Mouse (Mus musculus) forebrain, postnatal 0 days (tissue): ENCODE results near the gene Cox20. TPM values are rescaled to one million over a fixed set of nuclear protein-coding genes. Genes with fewer than 3 reads are reported as not detected.

Experiments used
- ATAC-seq: fragments of 200-750 bp; cut with Nextera tagmentation; 2 replicates; pipeline ENCODE4 v1.8.0; 2017; ENCODE audit warnings: mild to moderate bottlenecking, moderate library complexity
- DNase-seq: peaks from one replicate; pipeline ENCODE4 v3.0.0-alpha.2; 2015
- H3K27ac ChIP-seq: fragments of 300-500 bp; sonication (generic); 2 replicates; pipeline ENCODE4 v1.5.1; 2014; ENCODE audit warnings: low read depth, mild to moderate bottlenecking, antibody characterized with exemption, low read length, moderate library complexity, mixed read lengths
- H3K27me3 ChIP-seq: fragments of 300-500 bp; sonication (generic); 2 replicates; pipeline ENCODE4 v1.6.1; 2014; ENCODE audit warnings: mild to moderate bottlenecking, low read length, mixed read lengths; ENCODE audit not compliant: insufficient read depth
- H3K36me3 ChIP-seq: fragments of 300-500 bp; sonication (generic); 2 replicates; pipeline ENCODE4 v1.6.1; 2014; ENCODE audit warnings: mild to moderate bottlenecking, moderate library complexity; ENCODE audit not compliant: insufficient read depth
- H3K4me1 ChIP-seq: fragments of 300-500 bp; sonication (generic); 2 replicates; pipeline ENCODE4 v1.6.1; 2014; ENCODE audit warnings: antibody characterized with exemption; ENCODE audit not compliant: insufficient read depth
- H3K4me2 ChIP-seq: fragments of 300-500 bp; sonication (generic); 2 replicates; pipeline ENCODE4 v1.6.1; 2014; ENCODE audit warnings: low read depth, mild to moderate bottlenecking, moderate library complexity
- H3K4me3 ChIP-seq: fragments of 300-500 bp; sonication (generic); 2 replicates; pipeline ENCODE4 v1.5.1; 2014; ENCODE audit warnings: low read depth, low read length, mixed read lengths
- H3K9ac ChIP-seq: fragments of 300-500 bp; sonication (generic); 2 replicates; pipeline ENCODE4 v1.6.1; 2014; ENCODE audit warnings: mild to moderate bottlenecking
- H3K9me3 ChIP-seq: fragments of 300-500 bp; sonication (generic); 2 replicates; pipeline ENCODE4 v1.6.1; 2016; ENCODE audit warnings: low read length
- CTCF ChIP-seq: sonication (generic); IDR thresholded peaks from 2 replicates; pipeline ENCODE4 v1.5.1; 2016; ENCODE audit warnings: antibody characterized with exemption, control low read depth, low read depth
- WGBS: fragments of 180-500 bp; shearing (Covaris S2); extraction: QIAGEN DNeasy Blood & Tissue Kit; methylation state at CpG from one replicate; pipeline ENCODE4 v1.1.7; 2014; 5-methylcytosine and 5-hydroxymethylcytosine counted together
- polyA plus RNA-seq: library from polyadenylated mRNA; unstranded; fragments of >200 nt; fragmentation: Nextera tagmentation; extraction: Ambion mirVana; gene quantifications from 2 replicates; pipeline ENCODE4 v1.2.1, GENCODE M21; 2015
- total RNA-seq: library from RNA; depleted of rRNA; stranded (reverse); fragments of >200 nt; gene quantifications from 2 replicates; pipeline ENCODE4 v1.2.3, GENCODE M21; 2014

Cox20 gene
- total and polyA plus RNA-seq, 2 experiments from 2014 or later, result 46.3 to 111 TPM

DNA sequence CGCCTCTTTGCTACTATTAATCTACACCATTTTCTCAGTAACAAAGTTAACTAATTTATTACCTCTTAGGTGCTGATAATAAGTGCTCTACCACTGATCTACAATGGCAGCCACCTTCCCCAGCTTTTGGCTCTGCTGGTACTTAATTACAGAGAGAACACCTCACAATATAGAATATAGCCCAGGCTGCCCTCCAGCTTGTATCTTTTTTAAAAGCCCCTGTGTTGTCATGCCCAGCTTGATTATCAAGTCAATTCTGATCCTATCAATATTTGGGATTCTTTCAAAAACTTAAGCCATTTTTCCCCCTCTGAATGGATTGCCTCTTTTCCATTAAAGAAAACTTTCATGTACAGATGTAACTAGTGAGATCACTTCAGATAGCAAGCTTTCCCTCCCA, 8.0 kb downstream of the Cox20 start:
- Histone ChIP-seq H3K27me3 (no peaks in the 10 kb centered on the region), H3K4me2 (no peak overlapping the region), H3K9ac (no peak overlapping the region), H3K4me1 (no peaks in the 10 kb centered on the region), H3K36me3 (peaks cover 57% of the 10 kb centered on the region), H3K9me3 (no peaks in the 10 kb centered on the region), H3K4me3 (no peak overlapping the region), H3K27ac (no peak overlapping the region; the same call in 1 of the 2 replicates)
- 81% methylated on average over 1 of the region's 1 CpGs for WGBS
- no peak for DNase-seq
- no peak for ATAC-seq
- TF ChIP-seq CTCF, result no peak

DNA sequence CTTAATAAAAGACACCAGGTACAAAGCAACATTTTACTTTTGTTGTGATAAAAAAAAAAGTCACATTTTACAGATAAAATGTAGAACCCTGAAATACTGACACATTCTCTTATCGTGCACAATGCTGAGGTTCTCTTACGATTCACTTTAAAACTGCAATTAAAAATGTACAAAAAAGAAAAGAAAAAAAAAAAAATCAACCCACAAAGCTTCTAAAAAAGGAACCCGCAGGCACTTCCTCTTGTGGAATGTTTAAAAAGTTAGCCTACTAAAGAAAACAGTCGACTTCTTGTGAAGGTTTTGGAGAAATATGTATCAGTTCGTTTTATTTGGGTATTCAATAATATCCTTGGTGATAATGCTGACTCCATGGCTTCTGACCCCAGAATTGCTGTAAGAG, 10.1 kb downstream of the Cox20 start:
- Histone ChIP-seq H3K4me3 (no peak overlapping the region), H3K4me2 (no peak overlapping the region), H3K36me3 (peaks cover 55% of the 10 kb centered on the region), H3K27me3 (no peaks in the 10 kb centered on the region), H3K4me1 (0 out of 2 replicates have a peak, but pooled peaks cover 2% of the 10 kb centered on the region), H3K27ac (no peak overlapping the region), H3K9ac (no peak overlapping the region), H3K9me3 (no peaks in the 10 kb centered on the region)
- no peak for DNase-seq
- no peak for ATAC-seq
- no peak for TF ChIP-seq CTCF
- WGBS, result 83% methylated on average over 5 of the region's 5 CpGs

DNA sequence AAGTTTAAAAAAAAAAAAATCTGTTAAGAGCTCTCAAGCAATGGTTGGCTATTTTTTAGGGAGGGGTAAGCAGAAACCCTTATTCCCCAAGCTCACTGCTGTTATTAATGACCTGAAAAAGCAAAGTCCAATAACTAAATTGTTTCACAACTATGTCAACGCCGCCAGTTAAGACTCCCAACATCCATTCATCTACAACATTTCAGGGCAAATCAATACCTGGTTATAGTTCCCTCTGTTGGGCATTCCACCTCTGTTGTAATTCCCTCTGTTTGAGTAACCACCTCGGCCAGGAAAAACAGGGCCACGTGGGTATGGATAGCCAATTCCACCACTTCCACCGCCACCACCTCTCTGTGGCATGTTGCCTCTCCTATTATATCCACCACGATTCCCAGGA, 11.0 kb downstream of the Cox20 start:
- H3K9ac ChIP-seq, result no peak overlapping the region
- H3K27me3 ChIP-seq, result no peaks in the 10 kb centered on the region

DNA sequence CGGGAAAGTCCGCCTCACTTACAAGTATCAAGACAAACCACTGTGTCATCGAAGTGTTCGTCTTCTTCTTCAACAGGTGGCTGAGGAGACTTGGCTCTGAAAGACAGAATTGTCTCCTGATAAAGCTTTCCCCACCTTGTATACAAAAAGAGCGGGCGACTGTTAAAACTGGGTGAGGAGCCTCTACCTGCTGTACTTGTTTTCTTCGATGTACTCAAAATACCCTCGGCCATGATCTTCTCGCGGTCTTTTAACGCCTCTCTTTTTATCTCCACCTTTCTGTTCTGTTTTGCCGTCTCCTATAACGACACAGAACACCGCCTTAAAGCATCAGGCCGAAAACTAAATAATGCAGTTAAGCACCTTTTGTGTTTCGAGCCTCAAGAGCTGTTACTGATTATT, 16.9 kb downstream of the Cox20 start:
- H3K4me2 ChIP-seq, result peak overlapping the region; percentile 56
- H3K27ac ChIP-seq, result peak overlapping the region; percentile 100; the same call in 1 of the 2 replicates
- DNase-seq, result no peak
- H3K4me3 ChIP-seq, result peak overlapping the region; percentile 100
- H3K27me3 ChIP-seq, result no peaks in the 10 kb centered on the region
- under 1% methylated on average over 16 of the region's 16 CpGs for WGBS
- peak overlapping the region; percentile 100 for H3K9ac ChIP-seq
- no peaks in the 10 kb centered on the region for H3K9me3 ChIP-seq
- H3K36me3 ChIP-seq, result peaks cover 29% of the 10 kb centered on the region
- peaks cover 19% of the 10 kb centered on the region for H3K4me1 ChIP-seq
- ATAC-seq, result no peak
- no peak for TF ChIP-seq CTCF

More for the DNA sequence above, 11.0 kb downstream of the Cox20 start:
- Histone ChIP-seq H3K4me2 (no peak overlapping the region), H3K27ac (no peak overlapping the region), H3K4me1 (peaks cover 10% of the 10 kb centered on the region), H3K9me3 (no peaks in the 10 kb centered on the region), H3K4me3 (no peak overlapping the region), H3K36me3 (peaks cover 57% of the 10 kb centered on the region)
- WGBS, result 62% methylated on average over 6 of the region's 6 CpGs
- TF ChIP-seq CTCF, result no peak
- ATAC-seq (no peak), DNase-seq (no peak)

DNA sequence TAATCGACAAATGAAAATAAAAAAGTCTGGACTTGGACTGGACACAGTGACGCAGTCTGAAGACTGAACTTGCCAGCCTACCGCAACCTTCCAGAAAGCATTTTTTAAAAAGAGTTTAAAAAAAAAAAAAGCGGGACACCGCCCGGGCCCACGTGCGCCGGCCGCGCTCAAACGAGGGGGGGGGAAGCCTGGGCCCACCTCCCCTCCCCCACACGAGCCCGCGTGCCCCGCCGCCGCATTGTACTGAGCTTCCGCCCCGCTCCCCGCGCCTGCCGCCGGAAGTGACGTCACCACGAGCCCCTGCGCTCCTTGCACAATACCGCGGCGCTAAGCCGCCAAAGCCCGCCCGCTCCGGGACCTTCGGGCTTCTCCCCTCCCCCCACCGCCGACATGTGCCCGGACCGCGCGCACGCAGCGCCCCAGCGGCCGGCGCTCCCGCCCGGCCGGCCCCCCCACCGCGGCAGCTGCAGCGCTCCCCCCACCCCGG, 17.4 kb downstream of the Cox20 start:
- Histone ChIP-seq H3K36me3 (peaks cover 24% of the 10 kb centered on the region), H3K27me3 (no peaks in the 10 kb centered on the region), H3K9me3 (no peaks in the 10 kb centered on the region), H3K4me3 (peak overlapping the region; percentile 100), H3K27ac (peak overlapping the region; percentile 100), H3K4me1 (peaks cover 19% of the 10 kb centered on the region), H3K9ac (peak overlapping the region; percentile 100), H3K4me2 (peak overlapping the region; percentile 56)
- ATAC-seq (peak; percentile 92), DNase-seq (peak; percentile 96)
- 4% methylated on average over 52 of the region's 53 CpGs for WGBS
- no peak for TF ChIP-seq CTCF

DNA sequence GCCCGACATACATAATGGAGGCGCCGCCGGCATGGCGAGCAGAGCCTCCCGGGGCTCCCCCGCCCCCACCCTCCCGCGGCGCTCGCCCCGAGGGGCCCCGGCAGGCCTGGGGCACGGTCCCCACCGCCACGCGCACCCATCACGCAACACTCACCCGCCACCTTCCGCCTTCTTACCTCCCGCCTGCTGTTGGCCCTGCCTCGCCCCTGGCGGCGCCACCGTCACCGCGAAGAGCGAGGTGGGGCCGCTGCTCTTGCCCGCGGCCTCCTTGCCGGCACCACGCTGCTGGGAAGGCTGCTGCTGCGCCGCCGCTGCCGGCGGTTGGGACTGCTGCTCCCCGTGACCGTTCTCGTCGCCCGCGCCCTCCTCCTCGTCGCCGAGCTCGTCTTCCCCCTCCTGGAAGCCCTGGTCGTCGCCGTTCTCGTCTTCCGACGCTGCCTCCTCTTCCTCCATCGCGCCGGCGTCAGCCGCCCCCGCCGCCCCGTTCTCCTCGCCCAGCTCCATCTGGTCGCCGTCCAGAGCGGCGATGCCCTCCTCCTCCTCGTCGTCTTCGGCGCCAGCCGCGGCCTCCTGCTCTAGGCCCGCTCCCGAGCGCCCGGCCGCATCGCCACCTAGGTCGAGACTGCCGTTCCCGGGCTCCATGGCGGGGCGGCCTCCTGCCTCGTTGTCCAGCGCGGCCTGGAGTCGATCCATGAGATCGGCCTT, 18.0 kb downstream of the Cox20 start:
- peak; percentile 61 for DNase-seq
- under 1% methylated on average over 84 of the region's 89 CpGs for WGBS
- peaks cover 19% of the 10 kb centered on the region for H3K4me1 ChIP-seq

More for the DNA sequence above, 18.0 kb downstream of the Cox20 start:
- Histone ChIP-seq H3K27ac (peak overlapping the region; percentile 100), H3K4me2 (peak overlapping the region; percentile 56), H3K9ac (peak overlapping the region; percentile 100), H3K36me3 (peaks cover 20% of the 10 kb centered on the region), H3K4me3 (peak overlapping the region; percentile 100), H3K9me3 (no peaks in the 10 kb centered on the region), H3K27me3 (no peaks in the 10 kb centered on the region)
- TF ChIP-seq CTCF, result peak; percentile 48
- ATAC-seq, result peak; percentile 53
